Mouse (Mus musculus) gastrocnemius, adult 8-10 months (tissue): Measurements from ENCODE around the gene Rptor. TPM values are rescaled to one million over a fixed set of nuclear protein-coding genes. Genes with fewer than 3 reads are reported as not detected.
A peak's percentile ranks its signal among the peaks of the same experiment; 100 is the strongest.

Experiments
- DNase-seq, 2 experiments: peaks; one replicate each; pipeline ENCODE4 v3.0.0; 2022; ENCODE audit warnings: low spot score in 2 of 2
- total RNA-seq, 4 experiments: library from RNA; stranded (reverse); gene quantifications; 2 replicates each; pipeline ENCODE4 v1.2.4; 2022

Rptor gene
- total RNA-seq, 4 experiments from 2014 or later: 25.2 to 28.5 (median 26.6) TPM

GRCm38 (mm10) chr11:119925176-119925575 is 322.5 kb downstream of the Rptor start:
- no peak for DNase-seq

GRCm38 (mm10) chr11:119926762-119927161 is 324.1 kb downstream of the Rptor start:
- DNase-seq: no peak

- no peak for DNase-seq
These were observed 325.4 kb downstream of the Rptor start for GRCm38 (mm10) chr11:119928023-119928681.

- no peak for DNase-seq
These were observed 327.0 kb downstream of the Rptor start for GRCm38 (mm10) chr11:119929603-119930265.

GRCm38 (mm10) chr11:119931809-119932208 is 329.1 kb downstream of the Rptor start:
- no peak for DNase-seq

- peak; percentile 28 to 51 for DNase-seq
These were observed 330.4 kb downstream of the Rptor start for GRCm38 (mm10) chr11:119933142-119933541.

GRCm38 (mm10) chr11:119933819-119934583 is 331.3 kb downstream of the Rptor start:
- no peak for DNase-seq

- no peak for DNase-seq
These were observed 332.1 kb downstream of the Rptor start for GRCm38 (mm10) chr11:119934773-119935172.

GRCm38 (mm10) chr11:119935457-119935856 is 332.8 kb downstream of the Rptor start:
- peak; percentile 38 to 44 for DNase-seq

- DNase-seq: no peak
These were observed 333.8 kb downstream of the Rptor start for GRCm38 (mm10) chr11:119936456-119936855.

GRCm38 (mm10) chr11:119937216-119937615 is 334.5 kb downstream of the Rptor start:
- no peak for DNase-seq

- DNase-seq: no peak
These were observed 335.2 kb downstream of the Rptor start for GRCm38 (mm10) chr11:119937772-119938502.

GRCm38 (mm10) chr11:119939073-119939710 is 336.5 kb downstream of the Rptor start:
- no peak for DNase-seq

- DNase-seq: no peak
These were observed 337.0 kb downstream of the Rptor start for GRCm38 (mm10) chr11:119939711-119940106.

GRCm38 (mm10) chr11:119940142-119940541 is 337.4 kb downstream of the Rptor start:
- DNase-seq: no peak

GRCm38 (mm10) chr11:119941794-119942193 is 339.1 kb downstream of the Rptor start:
- DNase-seq: no peak

- no peak for DNase-seq
These were observed 339.6 kb downstream of the Rptor start for GRCm38 (mm10) chr11:119942201-119942726.

GRCm38 (mm10) chr11:119942727-119943427 is 340.2 kb downstream of the Rptor start, which contains the start of gene Baiap2:
Baiap2 (plus strand) TSS chr11:119942763.
- DNase-seq: peak; percentile 96

GRCm38 (mm10) chr11:119943428-119943988 is 340.8 kb downstream of the Rptor start:
- DNase-seq: no peak

- DNase-seq: no peak
These were observed 342.6 kb downstream of the Rptor start for GRCm38 (mm10) chr11:119945343-119945742.
